Mouse (Mus musculus) forebrain, embryonic 14.5 days (tissue): ENCODE measurements around the gene Tchhl1. TPM values are rescaled to one million over a fixed set of nuclear protein-coding genes. Genes with fewer than 3 reads are reported as not detected.
"Not testable (repeated sequence)": the region's sequence is repeated elsewhere in the genome, so short reads cannot be mapped to it uniquely, and the experiment has no call there.

ENCODE experiments used
- ATAC-seq: fragments of 200-750 bp; cut with Nextera tagmentation; 2 replicates; pipeline ENCODE4 v1.8.0; 2017; ENCODE audit warnings: mild to moderate bottlenecking, moderate library complexity
- DNase-seq: peaks from one replicate; pipeline ENCODE4 v3.0.0-alpha.2; 2015; ENCODE audit warnings: low spot score
- H3K27ac ChIP-seq: fragments of 300-500 bp; sonication (generic); 2 replicates; pipeline ENCODE4 v1.5.1; 2014; ENCODE audit warnings: low read depth, mild to moderate bottlenecking, control low read depth, low read length, moderate library complexity
- H3K27me3 ChIP-seq: fragments of 300-500 bp; sonication (generic); replicated peaks from 2 replicates; pipeline ENCODE4 v1.6.1; 2014; ENCODE audit warnings: low read length, control low read depth, mixed read lengths; ENCODE audit not compliant: control insufficient read depth, insufficient read depth
- H3K36me3 ChIP-seq: fragments of 300-500 bp; sonication (generic); 2 replicates; pipeline ENCODE4 v1.6.1; 2014; ENCODE audit warnings: low read length, control low read depth; ENCODE audit not compliant: control insufficient read depth, insufficient read depth
- H3K4me1 ChIP-seq: fragments of 300-500 bp; sonication (generic); 2 replicates; pipeline ENCODE4 v1.6.1; 2014; ENCODE audit warnings: antibody characterized with exemption, low read length, control low read depth; ENCODE audit not compliant: control insufficient read depth, insufficient read depth
- H3K4me2 ChIP-seq: fragments of 300-500 bp; sonication (generic); 2 replicates; pipeline ENCODE4 v1.6.1; 2014; ENCODE audit warnings: mild to moderate bottlenecking, control low read depth, low read length
- H3K4me3 ChIP-seq: fragments of 300-500 bp; sonication (generic); 2 replicates; pipeline ENCODE4 v1.5.1; 2014; ENCODE audit warnings: low read depth, low read length, control low read depth
- H3K9ac ChIP-seq: fragments of 300-500 bp; sonication (generic); 2 replicates; pipeline ENCODE4 v1.6.1; 2014; ENCODE audit warnings: mild to moderate bottlenecking, low read length, control low read depth, moderate library complexity
- H3K9me3 ChIP-seq: fragments of 300-500 bp; sonication (generic); replicated peaks from 2 replicates; pipeline ENCODE4 v1.6.1; 2016; ENCODE audit warnings: low read length, control low read depth, mixed read lengths; ENCODE audit not compliant: control insufficient read depth
- WGBS: fragments of 180-500 bp; shearing (Covaris S2); extraction: QIAGEN DNeasy Blood & Tissue Kit; methylation state at CpG from one replicate; pipeline ENCODE4 v1.1.7; 2014; 5-methylcytosine and 5-hydroxymethylcytosine counted together
- polyA plus RNA-seq: library from polyadenylated mRNA; unstranded; fragments of >200 nt; fragmentation: Nextera tagmentation; extraction: Ambion mirVana; gene quantifications from 2 replicates; pipeline ENCODE4 v1.2.1, GENCODE M21; 2014

Tchhl1 gene
- polyA plus RNA-seq, 1 experiment from 2014 or later: not detected

DNA sequence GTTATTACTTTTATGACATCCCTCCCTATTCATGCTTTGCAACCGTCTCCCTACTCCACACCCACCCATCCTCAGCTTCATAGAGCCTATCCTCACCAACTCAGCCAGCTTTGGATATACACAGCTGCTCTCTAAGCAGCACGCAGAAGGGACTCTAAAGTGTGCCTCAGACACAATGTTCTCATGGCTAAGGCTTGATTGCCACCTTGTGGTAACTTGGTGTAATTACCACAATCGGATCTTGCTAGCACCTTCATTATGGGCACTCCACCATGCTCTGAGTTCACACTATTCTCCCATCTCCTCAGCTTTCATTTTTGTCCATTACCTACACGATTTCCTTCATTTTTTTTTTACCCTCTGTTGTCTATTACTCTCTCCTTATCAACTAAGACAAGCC, 25.4 kb downstream of the Tchhl1 start:
- ATAC-seq: peak; percentile 94
- peak; percentile 93 for DNase-seq
- Histone ChIP-seq H3K4me2 (no peak overlapping the region), H3K9ac (no peak overlapping the region), H3K4me3 (no peak overlapping the region), H3K27ac (no peak overlapping the region), H3K9me3 (no peaks in the 10 kb centered on the region), H3K27me3 (no peaks in the 10 kb centered on the region), H3K36me3 (no peaks in the 10 kb centered on the region), H3K4me1 (no peaks in the 10 kb centered on the region)
- WGBS: under 1% methylated on average over 4 of the region's 4 CpGs

DNA sequence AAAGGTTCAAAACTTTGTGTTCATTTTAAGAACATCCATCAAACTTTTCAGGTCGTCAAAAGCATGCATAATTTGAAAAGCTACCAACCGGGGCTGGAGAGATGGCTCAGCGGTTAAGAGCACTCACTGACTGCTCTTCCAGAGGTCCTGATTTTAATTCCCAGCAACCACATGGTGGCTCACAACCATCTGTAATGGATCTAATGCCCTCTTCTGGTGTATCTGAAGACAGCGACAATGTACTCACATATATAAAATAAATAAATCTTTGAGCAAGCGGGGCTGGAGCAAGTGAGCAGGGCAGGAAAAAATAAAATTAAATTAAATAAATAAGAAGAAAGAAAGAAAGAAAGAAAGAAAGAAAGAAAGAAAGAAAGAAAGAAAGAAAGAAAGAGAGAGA, 26.2 kb downstream of the Tchhl1 start:
- H3K9me3 ChIP-seq, H3K9ac ChIP-seq, H3K36me3 ChIP-seq, H3K27ac ChIP-seq, H3K4me2 ChIP-seq, H3K4me1 ChIP-seq, H3K27me3 ChIP-seq, ATAC-seq, DNase-seq, H3K4me3 ChIP-seq: not testable (repeated sequence)
- 29% methylated on average over 5 of the region's 5 CpGs for WGBS

DNA sequence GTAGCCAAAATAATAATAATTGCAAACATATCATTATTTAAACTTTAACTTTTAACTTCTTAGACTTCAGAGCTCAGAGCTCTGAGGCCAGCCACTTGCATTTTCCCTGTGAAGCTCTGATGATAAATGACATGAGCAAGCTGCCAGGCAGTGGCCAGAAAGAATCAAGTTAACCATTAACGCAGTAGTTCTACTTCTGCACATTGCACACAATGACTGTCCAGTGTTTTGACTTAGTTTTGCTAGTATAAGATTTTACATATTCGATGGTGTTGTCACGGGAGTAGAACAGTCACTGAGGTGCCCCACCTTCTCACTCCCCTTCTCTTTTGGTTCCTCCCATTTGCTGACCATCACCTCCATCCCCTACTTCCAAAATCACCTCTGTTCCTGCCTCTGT, 28.6 kb downstream of the Tchhl1 start:
- no peaks in the 10 kb centered on the region for H3K36me3 ChIP-seq
- H3K9ac ChIP-seq: no peak overlapping the region
- no peaks in the 10 kb centered on the region for H3K4me1 ChIP-seq
- DNase-seq (no peak), ATAC-seq (no peak)
- no peaks in the 10 kb centered on the region for H3K9me3 ChIP-seq
- no peaks in the 10 kb centered on the region for H3K27me3 ChIP-seq
- H3K4me2 ChIP-seq: no peak overlapping the region
- no peak overlapping the region for H3K27ac ChIP-seq
- WGBS: 89% methylated on average over 3 of the region's 3 CpGs
- H3K4me3 ChIP-seq: no peak overlapping the region

DNA sequence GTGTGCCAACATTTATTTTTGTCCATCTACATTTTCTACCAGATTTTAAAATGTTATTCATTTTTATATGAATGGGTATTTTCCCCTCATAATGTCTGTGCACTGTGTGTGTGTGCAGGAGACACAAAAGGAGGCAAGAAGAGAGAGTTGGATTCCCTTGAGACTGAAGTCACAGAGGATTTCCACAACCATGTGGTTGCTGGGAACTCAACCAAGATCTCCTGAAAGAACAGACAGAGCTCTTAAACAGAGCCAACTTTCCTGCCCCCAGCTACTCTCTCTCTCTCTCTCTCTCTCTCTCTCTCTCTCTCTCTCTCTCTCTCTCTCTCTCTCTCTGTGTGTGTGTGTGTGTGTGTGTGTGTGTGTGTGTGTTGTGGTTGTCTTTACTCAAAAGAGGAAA, 30.6 kb downstream of the Tchhl1 start:
- Histone ChIP-seq H3K4me2 (no peak overlapping the region), H3K27me3 (no peaks in the 10 kb centered on the region), H3K9me3 (no peaks in the 10 kb centered on the region), H3K4me3 (no peak overlapping the region), H3K27ac (no peak overlapping the region), H3K4me1 (no peaks in the 10 kb centered on the region), H3K36me3 (no peaks in the 10 kb centered on the region), H3K9ac (no peak overlapping the region)
- no peak for DNase-seq
- ATAC-seq: no peak

DNA sequence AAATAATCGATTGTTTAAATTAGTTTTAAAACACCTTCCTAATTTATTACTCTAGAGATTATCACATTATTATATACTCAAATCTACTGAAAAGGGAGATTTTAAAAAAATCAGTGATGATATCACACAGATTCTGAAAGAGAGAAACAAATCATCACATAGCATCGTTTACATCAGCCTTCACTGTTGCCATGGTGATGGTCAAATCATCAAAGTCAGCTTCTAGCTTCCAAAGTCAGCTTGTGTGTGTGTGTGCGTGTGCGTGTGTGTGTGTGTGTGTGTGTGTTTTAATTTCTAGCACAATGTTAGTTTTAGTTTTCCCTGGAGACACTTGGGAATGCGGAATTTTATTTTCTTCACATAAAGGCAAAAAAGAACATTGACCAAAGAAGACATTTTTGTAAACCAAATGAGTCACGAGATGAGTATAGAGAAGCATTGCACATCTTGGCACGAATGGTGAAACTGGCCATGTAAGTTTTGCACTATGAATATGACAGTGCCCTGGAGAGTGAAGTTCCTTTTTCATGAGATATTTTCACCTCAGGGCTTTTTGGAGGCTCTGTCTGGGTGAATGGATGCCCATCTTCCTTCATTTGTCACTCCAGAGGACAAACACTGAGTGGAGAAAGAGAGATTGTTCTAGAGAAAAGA, 36.1 kb downstream of the Tchhl1 start:
- Histone ChIP-seq H3K4me3 (no peak overlapping the region), H3K9me3 (no peaks in the 10 kb centered on the region), H3K27me3 (no peaks in the 10 kb centered on the region), H3K4me2 (no peak overlapping the region), H3K27ac (no peak overlapping the region), H3K36me3 (no peaks in the 10 kb centered on the region), H3K9ac (no peak overlapping the region), H3K4me1 (no peaks in the 10 kb centered on the region)
- WGBS: 85% methylated on average over 7 of the region's 7 CpGs
- ATAC-seq: no peak
- peak; percentile 10 for DNase-seq

DNA sequence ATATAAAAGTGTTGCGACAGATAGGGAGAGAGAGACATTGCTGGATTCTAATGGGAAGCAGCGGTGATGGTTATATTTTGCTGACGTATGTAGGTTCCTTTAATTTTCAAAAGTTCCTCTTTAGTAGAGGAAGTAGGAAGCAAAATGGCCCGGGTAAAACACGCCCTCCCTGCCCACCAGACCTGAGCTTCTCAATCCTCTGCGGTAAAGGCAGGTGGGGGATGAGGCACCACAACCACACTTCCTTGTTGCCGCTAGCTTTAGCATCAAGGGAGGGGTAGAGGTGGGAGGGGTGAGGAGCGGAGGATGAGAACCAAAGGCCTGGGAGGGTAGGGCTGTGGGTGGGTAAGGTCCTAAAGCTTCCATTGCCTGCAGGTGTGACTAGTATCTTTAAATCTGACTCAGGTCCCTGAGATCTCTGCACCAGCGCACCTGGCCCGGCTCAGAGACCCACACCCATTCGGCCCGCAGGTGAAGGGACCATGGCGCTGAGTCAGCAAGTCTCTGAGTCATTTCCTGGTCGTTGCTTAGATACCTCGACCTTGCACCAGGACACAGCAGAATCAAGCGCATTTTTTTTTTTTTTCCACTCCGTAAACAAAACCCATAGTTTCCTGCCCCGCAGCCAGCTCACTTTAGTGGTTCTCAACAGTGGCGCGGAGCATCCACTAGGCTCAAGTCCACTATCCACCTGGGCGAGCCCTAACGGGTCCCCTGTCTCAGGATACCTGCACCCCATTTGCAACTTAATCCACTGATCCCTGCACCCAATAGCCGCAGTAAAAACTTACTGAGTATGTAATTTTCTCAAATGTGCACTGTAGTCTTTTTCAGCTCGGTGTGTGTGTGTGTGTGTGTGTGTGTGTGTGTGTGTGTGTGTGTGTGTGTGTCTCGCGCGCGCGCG, 37.7 kb downstream of the Tchhl1 start:
- no peak for ATAC-seq
- no peak overlapping the region for H3K4me2 ChIP-seq

DNA sequence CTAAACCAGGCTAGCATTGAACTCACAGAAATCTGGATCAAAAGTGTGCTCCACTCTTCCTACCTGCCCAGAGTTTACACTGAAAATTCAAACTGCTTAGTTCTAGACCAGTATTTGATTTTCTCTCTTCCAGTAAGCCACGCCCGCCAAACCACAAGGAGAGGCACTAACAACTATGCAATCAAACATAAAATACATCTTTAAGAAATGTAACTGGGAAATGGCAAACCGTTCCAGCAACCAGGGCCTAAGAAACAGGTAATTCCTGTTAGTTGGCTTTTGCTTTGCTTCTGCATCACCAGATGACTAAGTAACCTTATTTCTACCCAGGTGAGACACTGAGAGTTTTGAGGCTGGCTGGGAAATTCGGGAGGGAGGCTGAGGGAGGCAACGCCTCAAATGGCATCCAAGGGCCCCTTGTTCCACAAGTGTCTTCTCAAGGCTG, 38.3 kb downstream of the Tchhl1 start:
- no peak overlapping the region for H3K4me2 ChIP-seq
- no peaks in the 10 kb centered on the region for H3K4me1 ChIP-seq
- H3K36me3 ChIP-seq: no peaks in the 10 kb centered on the region
- WGBS: 75% methylated on average over 5 of the region's 5 CpGs
- no peaks in the 10 kb centered on the region for H3K9me3 ChIP-seq
- ATAC-seq (no peak), DNase-seq (no peak)
- H3K4me3 ChIP-seq: no peak overlapping the region
- no peak overlapping the region for H3K27ac ChIP-seq
- no peak overlapping the region for H3K9ac ChIP-seq
- H3K27me3 ChIP-seq: no peaks in the 10 kb centered on the region

More for the DNA sequence above, 37.7 kb downstream of the Tchhl1 start:
- no peak overlapping the region for H3K9ac ChIP-seq
- DNase-seq: no peak
- H3K27ac ChIP-seq: no peak overlapping the region
- H3K4me1 ChIP-seq: no peaks in the 10 kb centered on the region
- H3K36me3 ChIP-seq: no peaks in the 10 kb centered on the region
- no peaks in the 10 kb centered on the region for H3K9me3 ChIP-seq
- no peaks in the 10 kb centered on the region for H3K27me3 ChIP-seq
- WGBS: 44% methylated on average over 30 of the region's 30 CpGs
- no peak overlapping the region for H3K4me3 ChIP-seq

DNA sequence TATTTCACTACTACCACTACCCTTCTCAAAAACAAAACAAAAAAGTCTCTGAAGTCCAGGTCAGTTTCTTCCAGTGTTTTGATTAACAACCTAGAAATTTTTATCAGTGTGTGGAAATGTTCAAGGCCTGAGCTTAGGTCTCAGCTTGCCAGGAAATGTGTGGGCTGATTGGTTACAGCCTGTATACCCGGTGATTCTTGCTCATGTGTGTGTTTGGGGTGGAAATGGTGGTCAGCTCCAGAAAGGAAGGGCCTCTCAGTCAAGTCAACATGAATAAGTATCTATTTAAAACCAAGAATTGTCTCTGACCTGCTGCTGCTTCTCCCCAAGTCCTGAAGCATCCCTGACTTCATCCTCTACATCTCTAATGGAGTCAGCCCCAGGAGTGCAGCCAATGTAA, 40.7 kb downstream of the Tchhl1 start:
- WGBS: 71% methylated on average over 1 of the region's 1 CpGs

DNA sequence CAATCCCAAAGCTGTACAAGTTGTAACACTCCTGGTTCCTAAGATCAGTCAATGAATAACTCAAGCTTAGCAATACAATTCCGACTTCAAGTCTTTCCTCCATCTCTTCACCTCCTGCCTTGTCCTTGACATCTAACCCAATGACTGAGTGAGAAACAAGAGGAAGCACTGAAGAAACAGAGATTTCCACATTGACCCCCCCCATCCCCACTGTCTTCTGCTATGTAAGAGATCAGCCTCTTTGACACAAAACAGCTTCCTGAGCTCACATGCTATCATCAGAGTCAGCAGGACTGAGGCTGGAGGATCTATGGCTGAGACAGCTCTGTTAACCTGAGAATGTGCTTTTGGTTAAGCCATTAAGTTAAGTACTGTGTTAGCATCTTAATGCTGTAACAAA, 42.5 kb downstream of the Tchhl1 start:
- ATAC-seq (no peak), DNase-seq (no peak)
- Histone ChIP-seq H3K27me3 (no peaks in the 10 kb centered on the region), H3K4me2 (no peak overlapping the region), H3K36me3 (no peaks in the 10 kb centered on the region), H3K4me3 (no peak overlapping the region), H3K9ac (no peak overlapping the region), H3K4me1 (no peaks in the 10 kb centered on the region), H3K9me3 (no peaks in the 10 kb centered on the region), H3K27ac (no peak overlapping the region)
- WGBS: 100% methylated on average over 1 of the region's 1 CpGs

More for the DNA sequence above, 40.7 kb downstream of the Tchhl1 start:
- H3K9ac ChIP-seq: no peak overlapping the region
- ATAC-seq: no peak
- H3K27me3 ChIP-seq: no peaks in the 10 kb centered on the region
- no peak for DNase-seq
- H3K9me3 ChIP-seq: no peaks in the 10 kb centered on the region
- no peaks in the 10 kb centered on the region for H3K36me3 ChIP-seq
- H3K27ac ChIP-seq: no peak overlapping the region
- no peaks in the 10 kb centered on the region for H3K4me1 ChIP-seq
- H3K4me3 ChIP-seq: no peak overlapping the region
- no peak overlapping the region for H3K4me2 ChIP-seq
